Mouse (Mus musculus) liver, adult 2 months (tissue): ENCODE data around the gene Tulp3.

Experiments
- CTCF ChIP-seq: fragments of 200-500 bp; IDR thresholded peaks from 2 replicates; pipeline ENCODE4 v1.5.1; 2011; ENCODE audit warnings: low read depth, low read length, control low read depth
- POLR2A ChIP-seq: fragments of 200-500 bp; IDR thresholded peaks from 2 replicates; pipeline ENCODE4 v1.6.1; 2011; ENCODE audit warnings: low read length, control low read depth; ENCODE audit not compliant: insufficient read depth; ENCODE audit errors: extremely low read depth

GRCm38 (mm10) chr6:128345623-128346022 is 10.0 kb downstream of the Tulp3 start:
- TF ChIP-seq POLR2A (no peak), CTCF (no peak)
